Mouse (Mus musculus) MEL (cell line): Measurements from ENCODE around the gene Pfpl. TPM values are rescaled to one million over a fixed set of nuclear protein-coding genes. Genes with fewer than 3 reads are reported as not detected.

Source experiments
- polyA plus RNA-seq, 2 experiments: library from polyadenylated mRNA; stranded (reverse) in 1 of 2; unstranded in 1 of 2; fragments of >175 nt in 1 of 2; fragments of >200 nt in 1 of 2; gene quantifications; 2 replicates each; pipeline versions ENCODE4 v1.2.1 to v1.2.4; 2012; ENCODE audit warnings: low replicate concordance in 2 of 2, low read depth in 1 of 2; ENCODE audit not compliant: insufficient read length in 2 of 2, insufficient read depth in 1 of 2, missing spikeins in 1 of 2
- total RNA-seq: library from RNA; depleted of rRNA; stranded (reverse); fragments of 300-350 nt; gene quantifications from 2 replicates; pipeline ENCODE4 v1.2.3, GENCODE M21; 2012; rRNA removed

Pfpl gene
- total and polyA plus RNA-seq, 3 experiments: not detected

Other genes with a start within 250 kb of the Pfpl start
- gene Olfr1431, start 227.3 kb upstream of the Pfpl start, total RNA-seq: not detected in 2 replicates
- gene Olfr1431, start 227.3 kb upstream of the Pfpl start, polyA plus RNA-seq: not detected
- gene Olfr1432, start 195.3 kb upstream of the Pfpl start, total RNA-seq: not detected in 2 replicates
- gene Olfr1432, start 195.3 kb upstream of the Pfpl start, polyA plus RNA-seq: not detected
- not detected in 2 replicates for gene Olfr262, start 186.2 kb upstream of the Pfpl start, total RNA-seq
- not detected for gene Olfr262, start 186.2 kb upstream of the Pfpl start, polyA plus RNA-seq
- not detected in 2 replicates for gene Olfr235, start 166.9 kb upstream of the Pfpl start, total RNA-seq
- gene Olfr235, start 166.9 kb upstream of the Pfpl start, polyA plus RNA-seq: not detected
- not detected in 2 replicates for gene Olfr1434, start 148.1 kb upstream of the Pfpl start, total RNA-seq
- gene Olfr1434, start 148.1 kb upstream of the Pfpl start, polyA plus RNA-seq: not detected
- not detected in 2 replicates for gene Olfr1436, start 128.8 kb upstream of the Pfpl start, total RNA-seq
- gene Olfr1436, start 128.8 kb upstream of the Pfpl start, polyA plus RNA-seq: not detected
- gene Olfr1437, start 102.8 kb upstream of the Pfpl start, total RNA-seq: not detected in 2 replicates
- not detected for gene Olfr1437, start 102.8 kb upstream of the Pfpl start, polyA plus RNA-seq
- not detected in 2 replicates for gene Olfr1438-ps1, start 92.0 kb upstream of the Pfpl start, total RNA-seq
- under 1 TPM in 1 of 2 experiments, not detected in 1; 0.03 TPM for gene Olfr1438-ps1, start 92.0 kb upstream of the Pfpl start, polyA plus RNA-seq
- not detected in 2 replicates for gene Olfr1440, start 40.6 kb upstream of the Pfpl start, total RNA-seq
- under 1 TPM in 1 of 2 experiments, not detected in 1; 0.01 TPM for gene Olfr1440, start 40.6 kb upstream of the Pfpl start, polyA plus RNA-seq
- not detected in 2 replicates for gene Olfr1441, start 10.5 kb upstream of the Pfpl start, total RNA-seq
- gene Olfr1441, start 10.5 kb upstream of the Pfpl start, polyA plus RNA-seq: under 1 TPM in 1 of 2 experiments, not detected in 1; 0.03 TPM
- not detected in 2 replicates for gene Mpeg1, start 32.9 kb downstream of the Pfpl start, total RNA-seq
- gene Mpeg1, start 32.9 kb downstream of the Pfpl start, polyA plus RNA-seq: under 1 TPM in 1 of 2 experiments, not detected in 1; 0.07 TPM
- 2.2 and 3.6 TPM in 2 replicates for gene Dtx4, start 73.5 kb downstream of the Pfpl start, total RNA-seq
- 1 to 10 TPM in 1 of 2 experiments, not detected in 1; 8.8 TPM for gene Dtx4, start 73.5 kb downstream of the Pfpl start, polyA plus RNA-seq
- gene Fam111a, start 117.8 kb downstream of the Pfpl start, total RNA-seq: 53.1 and 56.1 TPM in 2 replicates
- gene Fam111a, start 117.8 kb downstream of the Pfpl start, polyA plus RNA-seq: 100 to 1,000 TPM in 1 of 2 experiments, 10 to 100 TPM in 1; 75.9 to 157 TPM
- not detected in 2 replicates for gene Gm4952, start 172.1 kb downstream of the Pfpl start, total RNA-seq
- gene Gm4952, start 172.1 kb downstream of the Pfpl start, polyA plus RNA-seq: under 1 TPM in 1 of 2 experiments, not detected in 1; 0.06 TPM
- not detected in 2 replicates for gene Glyat, start 205.4 kb downstream of the Pfpl start, total RNA-seq
- gene Glyat, start 205.4 kb downstream of the Pfpl start, polyA plus RNA-seq: not detected
- gene Olfr1442, start 242.5 kb downstream of the Pfpl start, total RNA-seq: not detected in 2 replicates
- gene Olfr1442, start 242.5 kb downstream of the Pfpl start, polyA plus RNA-seq: not detected